Mouse (Mus musculus) ES-Bruce4 (cell line): Measurements from ENCODE around the gene Ssr3.

Experiments
- CTCF ChIP-seq: IDR thresholded peaks from one replicate; pipeline ENCODE4 v1.8.1; 2011; ENCODE audit warnings: low read depth, low read length
- EP300 ChIP-seq: IDR thresholded peaks from 2 replicates; pipeline ENCODE4 v1.6.1; 2011; ENCODE audit warnings: low read depth, low read length; ENCODE audit not compliant: insufficient read depth

DNA sequence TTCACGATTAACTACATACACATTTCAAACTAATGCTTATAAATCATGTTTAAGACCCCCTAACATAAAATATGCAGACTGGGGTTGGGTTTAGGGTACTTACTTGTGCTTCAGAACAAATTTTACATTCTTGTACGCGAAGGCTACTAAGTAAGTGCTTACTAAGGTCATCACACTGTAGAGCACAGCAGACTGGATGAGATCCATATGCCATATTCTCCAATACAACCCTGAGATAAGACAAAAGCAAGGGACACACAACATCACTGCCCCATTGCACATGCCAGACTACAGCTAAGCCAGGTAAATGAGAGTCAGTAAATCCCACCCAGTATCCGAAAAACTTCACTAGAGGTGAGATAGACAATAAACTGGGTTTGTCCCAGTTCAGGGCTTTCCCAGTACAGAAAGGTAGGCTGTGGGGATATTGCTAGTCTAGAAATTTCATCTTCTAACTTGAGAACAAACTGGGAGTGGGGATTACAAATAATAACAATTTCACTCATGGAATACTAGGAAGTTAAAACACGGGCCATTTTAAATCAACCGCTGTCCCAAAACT is 1.1 kb downstream of the Ssr3 start:
- TF ChIP-seq EP300 (no peak), CTCF (no peak)
